Mouse (Mus musculus) hindbrain, embryonic 12.5 days (tissue): ENCODE measurements at regions not wholly inside any gene's neighbourhood (a gene's known extent, or its start where the extent isn't known, plus 50 kb on each side); places are given as distances from the start of the nearest gene placed in this dataset.
A peak's percentile ranks its signal among the peaks of the same experiment; 100 is the strongest.

ENCODE experiments used
- ATAC-seq: fragments of 200-750 bp; cut with Nextera tagmentation; 2 replicates; pipeline ENCODE4 v1.8.0; 2017; ENCODE audit warnings: moderate TSS enrichment; ENCODE audit not compliant: low FRiP score
- H3K27ac ChIP-seq: fragments of 300-500 bp; sonication (generic); 2 replicates; pipeline ENCODE4 v1.5.1; 2016; ENCODE audit warnings: mild to moderate bottlenecking
- H3K27me3 ChIP-seq: fragments of 300-500 bp; sonication (generic); 2 replicates; pipeline ENCODE4 v1.6.1; 2016; ENCODE audit warnings: mild to moderate bottlenecking
- H3K36me3 ChIP-seq: fragments of 300-500 bp; sonication (generic); 2 replicates; pipeline ENCODE4 v1.6.1; 2016; ENCODE audit warnings: mild to moderate bottlenecking
- H3K4me1 ChIP-seq: fragments of 300-500 bp; sonication (generic); 2 replicates; pipeline ENCODE4 v1.6.1; 2016
- H3K4me2 ChIP-seq: fragments of 300-500 bp; sonication (generic); replicated peaks from 2 replicates; pipeline ENCODE4 v1.6.1; 2016; ENCODE audit warnings: mild to moderate bottlenecking
- H3K4me3 ChIP-seq: fragments of 300-500 bp; sonication (generic); 2 replicates; pipeline ENCODE4 v1.5.1; 2016; ENCODE audit warnings: mild to moderate bottlenecking
- H3K9ac ChIP-seq: fragments of 300-500 bp; sonication (generic); 2 replicates; pipeline ENCODE4 v1.6.1; 2016; ENCODE audit warnings: mild to moderate bottlenecking, moderate library complexity
- H3K9me3 ChIP-seq: fragments of 300-500 bp; sonication (generic); replicated peaks from 2 replicates; pipeline ENCODE4 v1.6.1; 2016; ENCODE audit warnings: mild to moderate bottlenecking
- WGBS: fragments of 180-500 bp; shearing (Covaris S2); methylation state at CpG from one replicate; pipeline ENCODE4 v1.1.7; 2016; 5-methylcytosine and 5-hydroxymethylcytosine counted together

DNA sequence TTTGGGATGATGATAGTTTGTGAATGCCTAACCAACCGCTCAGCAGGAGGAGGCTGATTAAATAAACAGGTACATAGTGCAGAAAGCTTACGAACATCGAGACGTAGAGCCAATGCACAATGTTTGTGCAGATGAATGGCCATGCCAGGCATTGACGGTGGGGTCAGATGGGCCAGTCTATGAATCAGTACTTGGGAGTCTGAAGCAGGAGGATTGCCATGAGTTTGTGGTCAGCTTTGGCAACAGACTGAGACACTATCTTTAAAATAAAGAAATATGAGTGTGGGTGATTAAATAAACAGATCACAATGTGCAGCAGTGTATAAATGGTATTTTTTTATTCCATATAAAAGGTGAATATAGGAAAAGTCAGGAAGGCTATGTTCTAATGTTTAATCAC, 90.4 kb upstream of the Zfp366 start:
- Histone ChIP-seq H3K9me3 (no peaks in the 10 kb centered on the region), H3K4me3 (no peak overlapping the region), H3K9ac (no peak overlapping the region), H3K4me1 (peaks cover 25% of the 10 kb centered on the region), H3K27me3 (no peaks in the 10 kb centered on the region), H3K27ac (no peak overlapping the region), H3K4me2 (no peak overlapping the region), H3K36me3 (no peaks in the 10 kb centered on the region)
- WGBS = 87% methylated on average over 5 of the region's 5 CpGs
- no peak for ATAC-seq

DNA sequence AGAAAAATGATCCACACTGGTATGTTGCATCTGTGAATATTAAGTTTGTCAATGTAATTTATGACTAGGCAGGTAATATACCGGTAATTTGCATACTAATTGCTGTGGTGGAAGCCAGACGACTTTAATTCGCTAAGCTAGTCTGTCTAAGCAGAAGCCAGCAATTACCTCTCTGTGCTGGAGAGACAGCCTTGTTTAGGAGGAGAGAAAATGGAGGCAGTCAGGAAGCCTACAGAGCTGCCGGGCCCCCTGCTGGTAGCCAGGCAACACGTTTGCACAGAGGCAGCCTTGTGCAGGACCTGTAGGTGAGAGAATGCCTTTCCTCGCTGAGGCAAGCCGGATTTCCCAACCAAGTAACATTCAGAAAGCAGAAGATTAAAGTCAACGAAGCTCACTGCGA, 91.4 kb upstream of the Zfp366 start:
- peak overlapping the region; percentile 17; the same call in 1 of the 2 replicates for H3K4me2 ChIP-seq

DNA sequence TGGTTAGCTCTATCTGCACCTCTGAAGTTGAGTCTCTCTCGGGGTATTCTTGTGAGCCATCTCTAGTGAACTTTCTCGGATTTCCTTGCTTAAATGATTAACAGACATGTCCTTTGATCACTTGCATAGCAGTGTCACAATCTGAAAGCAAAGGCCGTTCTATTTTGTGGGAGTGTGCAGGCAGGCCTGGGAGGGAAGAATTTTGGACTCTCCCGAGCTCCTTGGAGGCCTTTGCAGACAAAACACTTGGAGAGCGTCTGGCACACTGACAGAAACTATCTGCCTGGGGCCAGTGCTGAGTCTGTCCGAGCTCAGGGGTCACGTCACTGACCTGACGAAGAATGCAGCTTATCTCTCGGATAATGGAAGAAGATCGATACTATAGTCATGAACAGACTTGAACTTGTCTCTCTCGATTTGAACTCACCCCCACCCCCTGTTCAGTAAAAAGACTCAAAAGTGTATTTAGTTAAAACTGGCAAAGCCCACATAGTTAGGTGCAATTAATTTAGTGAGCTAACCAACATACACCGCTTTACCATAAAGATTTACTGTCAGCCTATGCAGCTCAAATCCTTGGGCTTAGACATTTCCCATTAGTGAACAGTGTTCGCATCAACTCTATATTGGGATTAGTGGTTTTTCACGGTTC, 92.2 kb upstream of the Zfp366 start:
- H3K36me3 ChIP-seq = no peaks in the 10 kb centered on the region
- H3K9me3 ChIP-seq = no peaks in the 10 kb centered on the region
- H3K27me3 ChIP-seq = no peaks in the 10 kb centered on the region
- no peak for ATAC-seq
- H3K4me1 ChIP-seq = peaks cover 25% of the 10 kb centered on the region
- no peak overlapping the region for H3K4me2 ChIP-seq
- WGBS = 37% methylated on average over 14 of the region's 14 CpGs
- no peak overlapping the region for H3K4me3 ChIP-seq
- 0 out of 2 replicates have a peak overlapping the region, but pooled peaks have one; percentile 40 for H3K27ac ChIP-seq
- no peak overlapping the region for H3K9ac ChIP-seq

More for the DNA sequence above, 91.4 kb upstream of the Zfp366 start:
- Histone ChIP-seq H3K9me3 (no peaks in the 10 kb centered on the region), H3K4me1 (peaks cover 25% of the 10 kb centered on the region), H3K36me3 (no peaks in the 10 kb centered on the region), H3K4me3 (no peak overlapping the region), H3K9ac (no peak overlapping the region), H3K27ac (peak overlapping the region; percentile 60), H3K27me3 (no peaks in the 10 kb centered on the region)
- WGBS = 12% methylated on average over 9 of the region's 9 CpGs
- ATAC-seq = peak; percentile 92

DNA sequence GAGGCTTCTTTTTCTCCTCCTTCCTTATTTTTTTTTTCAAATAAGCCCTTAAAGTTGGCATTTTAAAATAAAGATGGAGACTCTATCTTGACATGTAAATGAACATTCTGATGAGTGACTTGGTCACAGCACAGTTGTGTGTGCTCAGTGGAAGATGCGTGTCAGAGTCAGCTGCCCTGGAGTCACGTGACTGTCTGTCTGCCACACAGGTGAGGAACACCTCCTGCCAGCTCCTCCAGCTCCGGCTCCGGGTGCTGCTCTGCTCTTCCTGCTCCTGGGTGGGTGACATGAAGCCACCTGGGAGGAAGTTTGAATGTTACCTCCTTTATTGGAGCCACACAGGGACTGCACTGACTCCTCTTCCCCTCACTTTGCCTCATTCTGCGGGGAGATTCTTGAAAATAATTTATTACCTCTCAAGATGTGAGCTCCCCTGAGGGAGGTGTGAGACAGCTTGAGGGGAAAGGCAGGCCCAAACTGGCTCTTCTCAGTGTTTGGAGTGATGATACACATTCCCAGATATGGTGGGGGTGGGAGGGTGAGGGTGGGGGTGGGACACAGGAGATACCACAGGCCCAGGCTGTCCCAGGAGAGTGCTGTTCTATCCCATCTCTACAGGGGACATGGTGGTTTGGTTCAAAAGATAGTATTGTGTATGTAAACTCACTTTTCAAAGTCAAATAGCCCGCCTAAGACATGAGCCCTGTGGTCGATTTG, 92.9 kb upstream of the Zfp366 start:
- 65% methylated on average over 7 of the region's 7 CpGs for WGBS
- H3K9me3 ChIP-seq = no peaks in the 10 kb centered on the region
- H3K4me3 ChIP-seq = no peak overlapping the region
- no peak overlapping the region for H3K9ac ChIP-seq
- no peaks in the 10 kb centered on the region for H3K27me3 ChIP-seq
- H3K4me2 ChIP-seq = no peak overlapping the region
- no peak; the same call in 1 of the 2 replicates for ATAC-seq
- peaks cover 25% of the 10 kb centered on the region for H3K4me1 ChIP-seq
- no peaks in the 10 kb centered on the region for H3K36me3 ChIP-seq
- H3K27ac ChIP-seq = no peak overlapping the region

DNA sequence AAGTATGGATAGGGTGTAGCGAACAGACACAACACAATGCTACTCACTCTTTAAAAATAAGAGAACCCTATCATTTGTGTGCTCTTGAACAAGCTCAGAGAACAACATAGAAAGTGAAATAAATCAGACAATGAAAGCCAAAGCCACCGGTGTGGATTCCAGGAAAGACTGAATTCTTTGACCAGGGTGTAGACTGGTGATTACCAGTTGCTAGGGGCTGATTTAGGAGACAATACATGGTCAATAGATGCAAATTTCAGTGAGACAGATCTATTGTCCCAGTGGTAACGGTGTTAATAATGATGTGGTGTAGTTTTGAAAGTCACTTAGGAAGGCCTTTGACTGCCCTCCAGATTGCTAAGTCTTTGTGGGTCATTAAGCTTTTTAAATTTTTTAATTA, 94.3 kb upstream of the Zfp366 start:
- 51% methylated on average over 3 of the region's 3 CpGs for WGBS
- Histone ChIP-seq H3K9ac (no peak overlapping the region), H3K27me3 (no peaks in the 10 kb centered on the region), H3K4me1 (peaks cover 25% of the 10 kb centered on the region), H3K27ac (no peak overlapping the region), H3K36me3 (no peaks in the 10 kb centered on the region), H3K4me3 (no peak overlapping the region), H3K9me3 (no peaks in the 10 kb centered on the region), H3K4me2 (no peak overlapping the region)
- ATAC-seq = no peak

DNA sequence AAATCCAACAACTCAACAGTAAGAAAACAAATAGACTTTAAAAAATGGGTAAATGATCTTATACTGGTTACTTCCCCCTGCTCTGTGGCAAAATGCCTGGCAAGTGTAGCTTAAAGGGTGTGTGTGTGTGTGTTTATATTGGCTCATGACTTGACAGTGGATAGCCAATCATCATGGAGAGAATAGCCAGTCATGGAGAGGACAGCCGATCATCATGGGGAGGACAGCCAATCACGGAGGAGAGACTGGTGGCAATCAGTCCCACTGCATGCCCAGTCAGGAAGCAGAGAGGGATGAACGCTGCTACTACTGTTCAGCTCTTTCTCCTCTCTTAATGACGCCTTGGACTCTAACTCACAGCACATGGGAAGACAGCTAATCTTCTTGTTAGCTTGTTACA, 96.3 kb upstream of the Zfp366 start:
- H3K4me3 ChIP-seq = no peak overlapping the region
- no peak overlapping the region for H3K27ac ChIP-seq
- 87% methylated on average over 4 of the region's 4 CpGs for WGBS
- no peak overlapping the region for H3K4me2 ChIP-seq
- peaks cover 15% of the 10 kb centered on the region for H3K4me1 ChIP-seq
- H3K9me3 ChIP-seq = no peaks in the 10 kb centered on the region
- no peaks in the 10 kb centered on the region for H3K27me3 ChIP-seq
- no peak overlapping the region for H3K9ac ChIP-seq
- no peaks in the 10 kb centered on the region for H3K36me3 ChIP-seq
- no peak for ATAC-seq

DNA sequence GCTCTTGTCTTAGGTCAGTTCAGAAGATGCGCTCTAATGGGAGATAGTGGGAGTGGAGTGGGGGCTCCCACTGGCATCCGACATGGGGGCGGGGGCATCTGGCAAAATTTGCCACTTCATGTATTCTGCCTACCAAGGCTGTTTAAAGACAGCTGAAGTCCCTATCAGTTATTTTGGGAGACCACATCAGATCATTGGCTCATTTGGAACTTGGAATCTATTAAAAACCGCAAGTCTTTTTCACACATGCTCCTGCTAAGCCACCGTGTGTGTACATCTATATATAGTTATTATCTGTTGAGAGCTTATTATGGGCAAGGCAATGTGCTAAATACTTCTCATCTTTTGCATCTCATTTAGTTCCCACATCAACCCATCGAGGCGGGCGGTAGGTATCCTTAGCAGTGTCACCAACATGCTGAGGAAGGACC, 95.0 kb upstream of the 1700024P04Rik start:
- H3K27ac ChIP-seq = no peak overlapping the region
- H3K4me3 ChIP-seq = no peak overlapping the region
- H3K4me1 ChIP-seq = no peaks in the 10 kb centered on the region
- no peaks in the 10 kb centered on the region for H3K36me3 ChIP-seq
- H3K27me3 ChIP-seq = no peaks in the 10 kb centered on the region
- no peak for ATAC-seq
- H3K9ac ChIP-seq = no peak overlapping the region
- H3K9me3 ChIP-seq = no peaks in the 10 kb centered on the region
- 94% methylated on average over 8 of the region's 8 CpGs for WGBS
- H3K4me2 ChIP-seq = no peak overlapping the region

DNA sequence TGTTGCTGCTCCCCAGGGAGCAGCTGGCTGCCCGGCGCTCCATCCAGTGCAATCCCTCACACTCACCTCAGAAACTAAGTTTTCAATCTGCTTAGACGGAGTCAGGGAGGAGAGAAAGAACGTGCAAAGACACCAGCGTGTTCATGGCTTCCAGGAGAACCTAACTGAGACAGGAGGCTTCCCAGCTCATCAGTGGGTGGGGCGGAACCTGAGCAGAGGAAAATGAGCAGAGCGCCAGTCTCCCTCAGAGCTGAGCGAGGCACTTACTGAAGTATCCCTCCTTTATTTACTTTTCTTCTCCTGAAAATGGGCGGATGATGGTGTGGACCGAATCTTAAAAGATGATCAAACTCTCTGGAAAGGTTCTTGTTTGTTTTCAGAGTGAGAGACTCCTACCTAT, 94.3 kb upstream of the 1700024P04Rik start:
- ATAC-seq = no peak
- no peaks in the 10 kb centered on the region for H3K27me3 ChIP-seq
- no peak overlapping the region for H3K27ac ChIP-seq
- no peak overlapping the region for H3K4me2 ChIP-seq
- no peaks in the 10 kb centered on the region for H3K36me3 ChIP-seq
- H3K4me1 ChIP-seq = no peaks in the 10 kb centered on the region
- H3K9me3 ChIP-seq = no peaks in the 10 kb centered on the region
- H3K9ac ChIP-seq = no peak overlapping the region
- H3K4me3 ChIP-seq = no peak overlapping the region
- 82% methylated on average over 10 of the region's 10 CpGs for WGBS

DNA sequence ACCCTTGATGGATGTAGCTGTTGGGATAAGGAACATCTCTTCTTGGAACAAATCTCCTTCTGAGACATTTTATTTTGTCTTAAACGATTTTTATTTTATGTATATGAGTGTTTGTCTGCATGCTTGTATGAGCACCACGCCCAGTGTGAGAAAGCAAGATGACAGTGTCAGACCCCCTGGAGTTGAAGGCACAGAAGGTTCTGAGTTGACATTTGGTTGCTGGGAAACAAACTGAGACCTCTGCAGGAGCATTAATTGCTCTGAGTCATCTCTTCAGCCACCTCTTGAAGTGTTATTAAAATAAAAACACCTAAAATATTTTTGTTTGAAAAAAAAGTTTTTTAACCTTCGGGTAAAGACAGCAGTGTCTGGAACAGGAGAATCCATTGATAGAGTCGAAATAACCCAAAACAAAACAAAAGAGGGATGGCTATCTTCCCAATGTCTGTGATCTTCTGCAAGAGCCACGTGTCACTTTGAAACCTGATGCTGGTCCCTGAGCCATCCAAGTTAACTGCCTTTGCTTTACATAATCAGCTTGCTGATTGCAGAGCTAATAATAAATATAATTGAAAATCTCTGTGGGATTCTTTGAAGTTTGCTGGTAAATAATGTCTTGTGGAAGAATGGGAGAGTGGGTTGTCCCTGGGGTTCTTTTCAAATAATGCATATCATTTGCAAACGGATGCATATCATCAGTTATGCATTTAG, 92.8 kb upstream of the 1700024P04Rik start:
- H3K27ac ChIP-seq = no peak overlapping the region
- H3K4me1 ChIP-seq = peaks cover under 1% of the 10 kb centered on the region; the same call in 1 of the 2 replicates
- no peak overlapping the region for H3K4me3 ChIP-seq
- ATAC-seq = no peak
- no peaks in the 10 kb centered on the region for H3K36me3 ChIP-seq
- H3K27me3 ChIP-seq = no peaks in the 10 kb centered on the region
- WGBS = 58% methylated on average over 6 of the region's 6 CpGs
- H3K9ac ChIP-seq = no peak overlapping the region
- no peak overlapping the region for H3K4me2 ChIP-seq
- H3K9me3 ChIP-seq = no peaks in the 10 kb centered on the region

DNA sequence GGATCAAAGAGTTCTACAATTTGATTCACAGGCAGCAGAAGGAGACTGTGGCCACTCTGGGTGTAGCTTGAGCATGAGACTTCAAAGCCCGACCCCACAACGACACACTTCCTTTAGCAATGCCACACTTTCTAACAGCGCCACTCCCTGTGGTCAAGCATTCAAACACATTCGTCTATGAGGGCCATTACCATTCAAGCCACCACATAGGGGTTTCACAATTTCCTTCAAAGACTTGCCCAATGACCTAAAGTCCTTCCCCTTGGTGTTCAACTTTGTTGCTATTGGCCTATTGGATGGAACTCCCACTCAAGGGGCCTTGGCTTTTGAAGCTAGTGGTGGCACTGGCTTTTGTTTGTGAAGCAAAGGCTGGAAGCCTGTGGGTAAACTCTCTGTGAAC, 91.1 kb upstream of the 1700024P04Rik start:
- H3K36me3 ChIP-seq = no peaks in the 10 kb centered on the region
- H3K4me2 ChIP-seq = no peak overlapping the region
- H3K9me3 ChIP-seq = no peaks in the 10 kb centered on the region
- no peak for ATAC-seq
- no peak overlapping the region for H3K9ac ChIP-seq
- 85% methylated on average over 4 of the region's 4 CpGs for WGBS
- no peak overlapping the region for H3K4me3 ChIP-seq
- peaks cover 8% of the 10 kb centered on the region for H3K4me1 ChIP-seq
- no peak overlapping the region for H3K27ac ChIP-seq
- H3K27me3 ChIP-seq = no peaks in the 10 kb centered on the region

DNA sequence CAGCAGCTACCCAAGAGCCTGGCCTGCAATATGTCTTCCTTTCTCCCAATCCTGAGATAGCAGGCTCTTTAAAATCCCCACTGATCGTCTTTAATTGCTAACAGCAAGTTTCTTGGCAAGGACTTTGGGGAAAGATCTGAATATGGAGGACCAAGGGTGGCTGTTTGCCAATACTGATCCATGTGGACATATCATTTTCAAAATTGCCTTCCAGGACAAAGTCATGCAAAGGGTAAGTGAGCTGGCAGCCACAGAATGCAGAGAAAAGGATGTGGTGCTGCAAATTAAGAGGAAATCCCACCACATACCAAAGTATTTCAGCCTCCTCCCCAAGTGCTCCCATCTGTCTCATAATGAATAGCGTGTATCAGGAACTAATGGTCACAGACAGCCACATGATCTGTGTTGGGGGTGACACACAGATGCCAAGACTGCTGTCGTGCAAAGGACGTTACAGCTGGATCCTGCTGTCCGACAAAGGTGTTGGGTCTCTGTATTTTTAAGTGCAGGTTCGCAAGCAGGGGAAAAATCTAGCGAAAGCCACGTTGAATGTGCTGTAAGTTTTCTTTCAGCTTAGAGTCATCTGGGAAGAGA, 87.6 kb upstream of the 1700024P04Rik start:
- no peak overlapping the region; the same call in 1 of the 2 replicates for H3K27ac ChIP-seq
- H3K4me2 ChIP-seq = no peak overlapping the region
- no peak overlapping the region for H3K4me3 ChIP-seq
- H3K27me3 ChIP-seq = no peaks in the 10 kb centered on the region
- H3K9me3 ChIP-seq = no peaks in the 10 kb centered on the region
- ATAC-seq = no peak
- peaks cover 8% of the 10 kb centered on the region for H3K4me1 ChIP-seq
- H3K9ac ChIP-seq = no peak overlapping the region
- 80% methylated on average over 8 of the region's 8 CpGs for WGBS
- H3K36me3 ChIP-seq = no peaks in the 10 kb centered on the region

DNA sequence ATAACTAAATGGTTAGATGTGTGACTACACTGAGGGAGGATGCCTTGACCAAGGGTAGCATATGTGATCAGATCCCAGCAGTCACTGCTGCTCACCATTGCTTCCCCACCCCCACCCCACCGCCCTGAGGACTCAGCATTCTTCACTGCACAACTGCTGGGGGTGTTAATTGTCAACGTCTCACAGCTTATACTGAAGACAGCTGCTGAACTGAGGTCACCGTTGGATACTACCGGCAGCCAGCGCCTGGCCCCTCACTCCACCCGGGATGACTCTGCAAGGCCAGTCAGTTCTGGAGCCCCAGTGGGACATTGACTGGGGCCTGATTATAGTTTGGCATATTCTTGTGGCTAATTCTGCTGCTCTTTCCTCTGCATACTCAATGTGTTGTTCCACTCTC, 87.0 kb upstream of the 1700024P04Rik start:
- H3K9ac ChIP-seq = no peak overlapping the region
- ATAC-seq = no peak
- H3K4me1 ChIP-seq = peaks cover 8% of the 10 kb centered on the region
- H3K27me3 ChIP-seq = no peaks in the 10 kb centered on the region
- peak overlapping the region; percentile 17; the same call in 1 of the 2 replicates for H3K27ac ChIP-seq
- 39% methylated on average over 6 of the region's 6 CpGs for WGBS
- H3K9me3 ChIP-seq = no peaks in the 10 kb centered on the region
- H3K4me2 ChIP-seq = no peak overlapping the region
- H3K36me3 ChIP-seq = no peaks in the 10 kb centered on the region
- no peak overlapping the region for H3K4me3 ChIP-seq
